Mouse (Mus musculus): ENCODE data around the gene Olfr282. TPM values are rescaled to one million over a fixed set of nuclear protein-coding genes. Genes with fewer than 3 reads are reported as not detected.

The Olfr282 gene
- polyA plus RNA-seq, 1 experiment = not detected

DNA sequence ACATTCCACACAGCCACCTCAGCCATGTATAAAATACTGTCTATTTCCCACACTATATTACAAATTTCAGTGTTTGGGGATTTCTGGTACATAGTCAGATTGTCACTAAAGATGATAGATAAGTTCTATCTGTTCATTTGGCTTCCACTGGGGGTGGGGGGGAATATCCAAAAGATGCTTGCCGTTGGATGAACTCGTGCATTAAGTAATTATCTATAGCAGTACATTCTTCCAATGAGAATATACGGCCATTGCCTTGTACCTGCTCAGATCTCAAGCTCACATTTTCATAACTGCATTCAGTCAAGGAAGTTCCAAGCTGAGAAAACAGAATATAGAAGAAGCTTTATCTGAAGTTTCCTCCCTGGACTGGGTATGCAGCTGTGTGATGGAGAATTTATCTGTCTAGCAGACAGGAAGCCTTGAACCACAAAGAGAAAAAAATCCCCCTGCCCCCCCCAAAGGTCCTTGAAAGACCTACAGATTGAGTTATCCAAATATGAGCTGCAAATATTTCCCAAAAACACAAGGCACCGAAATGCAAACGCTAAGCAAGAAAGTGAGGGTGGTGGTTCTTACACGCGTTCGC lies 55.5 kb downstream of the Olfr282 start:
- Histone ChIP-seq H3K27me3 (ENCODE audit: control insufficient read depth, insufficient read depth, low read length) (no peaks in the 10 kb centered on the region), H3K4me1 (ENCODE audit: control insufficient read depth, insufficient read depth, insufficient read length, low read length) (peaks cover 8% of the 10 kb centered on the region; the same call in 1 of the 2 replicates), H3K27ac (ENCODE audit: insufficient read depth, low read depth, low read length) (no peak overlapping the region), H3K36me3 (ENCODE audit: control insufficient read depth, insufficient read depth, low read length) (no peaks in the 10 kb centered on the region), H3K4me3 (ENCODE audit: low read depth, low read length) (no peak overlapping the region)
- TF ChIP-seq POLR2A (IDR thresholded peaks at IDR 0.05; ENCODE audit: low read depth, low read length) (no peak), CTCF (IDR thresholded peaks at IDR 0.05; ENCODE audit: extremely low read depth, insufficient read length, insufficient replicate concordance, low read depth, low read length) (no peak)
- WGBS = 88% methylated on average over 8 of the region's 8 CpGs

Other genes starting within 250 kb of the Olfr282 start
- gene Olfr288, start 235.7 kb upstream of the Olfr282 start, polyA plus RNA-seq (2012; rRNA removed) = not detected in 2 replicates
- not detected in 2 replicates for gene Gm44579, start 210.2 kb upstream of the Olfr282 start, polyA plus RNA-seq (2012; rRNA removed)
- gene Olfr287, start 210.2 kb upstream of the Olfr282 start, polyA plus RNA-seq (2012; rRNA removed) = 0.11 and 0.67 TPM in 2 replicates
- gene Olfr286, start 196.8 kb upstream of the Olfr282 start, polyA plus RNA-seq (2012; rRNA removed) = 0.24 TPM in 1 of 2 replicates, not detected in the other
- not detected in 2 replicates for gene H1fnt, start 173.9 kb upstream of the Olfr282 start, polyA plus RNA-seq (2012; rRNA removed)
- 0.28 and 0.34 TPM in 2 replicates for gene Zfp641, start 135.1 kb upstream of the Olfr282 start, polyA plus RNA-seq (2012; rRNA removed)
- not detected in 2 replicates for gene Olfr285, start 113.9 kb upstream of the Olfr282 start, polyA plus RNA-seq (2012; rRNA removed)
- not detected in 2 replicates for gene Olfr284, start 90.2 kb upstream of the Olfr282 start, polyA plus RNA-seq (2012; rRNA removed)
- gene Olfr283, start 50.3 kb upstream of the Olfr282 start, polyA plus RNA-seq (2012; rRNA removed) = not detected in 2 replicates
- gene Olfr281, start 21.4 kb downstream of the Olfr282 start, polyA plus RNA-seq (2012; rRNA removed) = not detected in 2 replicates
- not detected in 2 replicates for gene OR5BS1P, start 38.7 kb downstream of the Olfr282 start, polyA plus RNA-seq (2012; rRNA removed)
- gene Lalba, start 51.5 kb downstream of the Olfr282 start, polyA plus RNA-seq (2012; rRNA removed) = not detected in 2 replicates
- not detected in 2 replicates for gene Olfr279, start 61.2 kb downstream of the Olfr282 start, polyA plus RNA-seq (2012; rRNA removed)
- gene Kansl2, start 103.0 kb downstream of the Olfr282 start, polyA plus RNA-seq (2012; rRNA removed) = 8.4 and 15.0 TPM in 2 replicates
- 3.6 and 5.2 TPM in 2 replicates for gene Ccnt1, start 139.7 kb downstream of the Olfr282 start, polyA plus RNA-seq (2012; rRNA removed)
- 0.46 and 2.7 TPM in 2 replicates for gene 4930415O20Rik, start 139.8 kb downstream of the Olfr282 start, polyA plus RNA-seq (2012; rRNA removed)
- 55.9 and 89.2 TPM in 2 replicates for gene Adcy6, start 178.9 kb downstream of the Olfr282 start, polyA plus RNA-seq (2012; rRNA removed)
- 19.1 and 40.2 TPM in 2 replicates for gene Cacnb3, start 199.6 kb downstream of the Olfr282 start, polyA plus RNA-seq (2012; rRNA removed)
- 13.6 and 24.3 TPM in 2 replicates for gene Ddx23, start 231.7 kb downstream of the Olfr282 start, polyA plus RNA-seq (2012; rRNA removed)
- gene Rnd1, start 246.2 kb downstream of the Olfr282 start, polyA plus RNA-seq (2012; rRNA removed) = 1.6 and 2.2 TPM in 2 replicates

All from small intestine, adult 2 months (tissue).